Mouse (Mus musculus) intestine, embryonic 16.5 days (tissue): ENCODE results near the gene Adgrg7. TPM values are rescaled to one million over a fixed set of nuclear protein-coding genes. Genes with fewer than 3 reads are reported as not detected.

Experiments used
- ATAC-seq: fragments of 200-750 bp; cut with Nextera tagmentation; 2 replicates; pipeline ENCODE4 v1.8.0; 2017; ENCODE audit warnings: moderate TSS enrichment, moderate library complexity
- H3K27ac ChIP-seq: fragments of 300-500 bp; sonication (generic); 2 replicates; pipeline ENCODE4 v1.5.1; 2014; ENCODE audit warnings: mild to moderate bottlenecking, low read length
- H3K27me3 ChIP-seq: fragments of 300-500 bp; sonication (generic); replicated peaks from 2 replicates; pipeline ENCODE4 v1.6.1; 2014; ENCODE audit warnings: low read length, control low read depth, mixed read lengths; ENCODE audit not compliant: control insufficient read depth, insufficient read depth
- H3K36me3 ChIP-seq: fragments of 300-500 bp; sonication (generic); 2 replicates; pipeline ENCODE4 v1.6.1; 2014; ENCODE audit warnings: low read length, control low read depth; ENCODE audit not compliant: control insufficient read depth, insufficient read depth
- H3K4me1 ChIP-seq: fragments of 300-500 bp; sonication (generic); 2 replicates; pipeline ENCODE4 v1.6.1; 2014; ENCODE audit warnings: low read length, control low read depth, mixed read lengths; ENCODE audit not compliant: control insufficient read depth, insufficient read depth
- H3K4me2 ChIP-seq: fragments of 300-500 bp; sonication (generic); 2 replicates; pipeline ENCODE4 v1.6.1; 2014; ENCODE audit warnings: low read depth, low read length, control low read depth
- H3K4me3 ChIP-seq: fragments of 300-500 bp; sonication (generic); 2 replicates; pipeline ENCODE4 v1.5.1; 2014; ENCODE audit warnings: mild to moderate bottlenecking, low read length
- H3K9ac ChIP-seq: fragments of 300-500 bp; sonication (generic); 2 replicates; pipeline ENCODE4 v1.6.1; 2014; ENCODE audit warnings: low read depth, low read length
- H3K9me3 ChIP-seq: fragments of 300-500 bp; sonication (generic); 2 replicates; pipeline ENCODE4 v1.6.1; 2016; ENCODE audit warnings: low read length, control low read depth; ENCODE audit not compliant: control insufficient read depth
- WGBS: fragments of 180-500 bp; shearing (Covaris S2); extraction: QIAGEN DNeasy Blood & Tissue Kit; methylation state at CpG from one replicate; pipeline ENCODE4 v1.1.7; 2014; 5-methylcytosine and 5-hydroxymethylcytosine counted together
- polyA plus RNA-seq: library from polyadenylated mRNA; unstranded; fragments of >200 nt; fragmentation: Nextera tagmentation; extraction: Ambion mirVana; gene quantifications from 2 replicates; pipeline ENCODE4 v1.2.1, GENCODE M21; 2015

Gene Adgrg7
- polyA plus RNA-seq, 1 experiment from 2014 or later = 9.2 TPM

DNA sequence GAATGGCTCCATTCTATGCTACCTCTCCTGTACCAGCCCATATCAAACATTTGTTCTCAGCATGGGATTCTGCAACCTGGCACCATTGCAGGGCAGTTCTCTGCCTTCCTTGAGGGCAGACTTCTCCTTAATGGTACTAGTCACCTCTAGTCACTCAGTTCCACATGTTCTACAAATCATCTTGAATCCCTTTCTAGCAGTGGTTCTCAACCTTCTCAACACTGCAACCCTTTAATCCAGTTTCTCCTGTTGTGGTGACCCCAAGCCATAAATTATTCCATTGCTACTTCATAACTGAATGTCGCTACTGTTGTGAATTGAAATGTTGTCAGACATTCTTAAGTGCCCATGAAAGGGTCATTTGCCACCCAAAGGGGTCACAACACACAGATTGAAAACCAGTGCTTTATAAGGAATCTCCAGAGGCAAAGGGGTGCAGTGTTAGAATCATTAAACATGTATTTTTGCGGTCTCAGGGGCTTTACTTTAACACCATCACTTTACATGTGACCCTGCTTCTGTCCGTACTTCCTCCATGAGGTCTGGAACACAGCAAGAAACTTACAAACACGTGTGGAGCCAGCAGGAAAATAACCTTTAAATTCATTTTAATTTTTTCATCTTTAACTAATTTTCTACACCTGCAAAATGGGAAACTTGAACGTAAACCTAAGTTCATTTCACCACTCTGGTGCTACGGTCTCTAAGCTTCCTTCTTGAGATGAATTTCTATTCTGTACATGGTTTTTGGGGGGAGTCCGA lies 1.1 kb downstream of the Adgrg7 start:
- Histone ChIP-seq H3K4me1 (0 out of 2 replicates have a peak, but pooled peaks cover 2% of the 10 kb centered on the region), H3K36me3 (no peaks in the 10 kb centered on the region), H3K9me3 (no peaks in the 10 kb centered on the region), H3K27ac (peak overlapping the region; percentile 4), H3K9ac (0 out of 2 replicates have a peak overlapping the region, but pooled peaks have one; percentile 21), H3K27me3 (no peaks in the 10 kb centered on the region), H3K4me2 (peak overlapping the region; percentile 26; the same call in 1 of the 2 replicates), H3K4me3 (peak overlapping the region; percentile 22; the same call in 1 of the 2 replicates)
- WGBS = 85% methylated on average over 7 of the region's 7 CpGs
- peak; percentile 26; the same call in 1 of the 2 replicates for ATAC-seq

DNA sequence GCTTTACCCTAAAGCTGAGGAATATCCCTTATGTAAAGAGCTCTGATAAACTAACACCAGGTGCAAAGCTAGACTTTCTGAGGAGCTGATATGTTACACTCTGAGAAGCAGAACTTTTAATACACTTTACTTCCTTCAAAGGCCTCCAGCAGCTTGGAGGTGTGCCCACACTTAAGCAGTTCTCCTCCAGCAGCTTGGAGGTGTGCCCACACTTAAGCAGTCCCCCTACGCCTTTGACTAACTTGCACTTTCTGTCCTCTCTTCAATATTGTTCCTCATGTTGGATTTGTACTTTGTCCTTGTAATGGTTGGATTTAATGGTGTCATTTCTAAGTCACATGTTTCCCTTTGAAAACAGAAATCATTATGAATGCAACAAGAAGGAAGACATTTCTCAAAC lies 1.9 kb downstream of the Adgrg7 start:
- peak; percentile 89 for ATAC-seq
- H3K4me3 ChIP-seq = no peak overlapping the region
- H3K36me3 ChIP-seq = no peaks in the 10 kb centered on the region
- H3K9ac ChIP-seq = no peak overlapping the region
- 0 out of 2 replicates have a peak, but pooled peaks cover 2% of the 10 kb centered on the region for H3K4me1 ChIP-seq
- H3K27ac ChIP-seq = no peak overlapping the region
- H3K9me3 ChIP-seq = no peaks in the 10 kb centered on the region
- H3K4me2 ChIP-seq = no peak overlapping the region
- WGBS = 64% methylated on average over 1 of the region's 1 CpGs
- H3K27me3 ChIP-seq = no peaks in the 10 kb centered on the region

DNA sequence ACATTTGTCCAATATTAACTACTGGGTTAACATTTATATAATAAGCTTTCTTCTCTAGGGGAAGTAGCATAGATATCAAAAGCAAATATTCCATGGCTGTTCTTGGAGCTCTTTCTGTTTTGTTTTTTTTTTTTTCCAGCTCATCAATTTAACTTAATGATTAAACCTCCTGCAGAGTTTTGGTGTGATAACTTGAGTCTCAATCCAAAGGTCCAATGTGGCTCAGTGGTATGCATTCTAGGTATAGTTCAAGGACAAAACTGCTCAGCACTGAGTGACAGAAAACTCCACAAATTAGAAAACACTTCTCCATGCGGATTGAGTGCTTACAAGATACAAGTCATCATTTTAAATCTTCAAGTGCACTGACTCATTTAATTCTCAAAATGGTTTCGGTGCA lies 9.7 kb downstream of the Adgrg7 start:
- H3K27ac ChIP-seq = no peak overlapping the region
- H3K4me3 ChIP-seq = no peak overlapping the region
- no peaks in the 10 kb centered on the region for H3K4me1 ChIP-seq
- no peaks in the 10 kb centered on the region for H3K27me3 ChIP-seq
- ATAC-seq = peak; percentile 65; the same call in 1 of the 2 replicates
- no peaks in the 10 kb centered on the region for H3K9me3 ChIP-seq
- no peaks in the 10 kb centered on the region for H3K36me3 ChIP-seq
- H3K9ac ChIP-seq = no peak overlapping the region
- no peak overlapping the region for H3K4me2 ChIP-seq
- 80% methylated on average over 2 of the region's 2 CpGs for WGBS

DNA sequence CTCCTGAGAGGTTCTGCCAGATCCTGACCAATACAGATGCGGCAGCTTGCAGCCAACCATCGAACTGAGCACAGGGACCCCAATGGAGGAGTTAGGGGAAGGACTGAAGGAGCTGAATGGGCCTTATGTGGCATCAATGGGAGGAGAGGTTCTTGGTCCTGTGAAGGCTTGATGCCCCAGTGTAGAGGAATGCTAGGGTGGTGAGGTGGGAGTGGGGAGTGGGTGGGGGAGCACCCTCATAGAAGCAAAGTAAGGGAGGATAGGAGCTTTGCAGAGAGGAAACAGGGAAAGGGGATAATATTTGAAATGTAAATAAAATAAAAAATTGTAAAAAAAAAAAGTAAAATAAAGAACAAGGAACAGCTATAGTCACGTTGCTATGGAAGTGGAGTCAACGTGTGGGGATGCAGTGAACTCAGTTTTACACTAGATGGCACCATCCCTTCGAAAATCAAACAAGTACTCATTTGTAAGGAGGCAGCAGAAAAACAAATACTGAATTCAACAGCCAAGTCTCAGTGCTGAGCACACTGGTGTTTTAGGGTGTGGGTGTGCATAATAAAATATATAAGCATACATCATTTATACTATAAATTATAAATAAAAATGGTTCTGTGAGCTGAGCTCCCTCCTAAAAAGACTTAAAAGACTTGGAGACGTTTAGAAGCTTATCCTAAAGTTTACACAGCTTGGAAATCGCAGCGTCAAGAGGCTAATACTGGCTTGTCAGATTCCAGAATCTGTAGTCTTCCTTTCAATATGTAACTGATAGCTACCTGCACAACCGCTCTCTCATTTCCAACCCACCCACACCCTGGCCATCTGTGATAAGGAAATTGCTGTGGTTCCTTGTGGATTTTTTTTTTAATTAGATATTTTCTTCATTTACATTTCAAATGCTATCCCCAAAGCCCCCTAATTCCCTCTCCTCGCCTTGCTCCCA lies 24.2 kb downstream of the Adgrg7 start:
- WGBS = 45% methylated on average over 10 of the region's 10 CpGs
- H3K4me2 ChIP-seq = no peak overlapping the region
- H3K4me3 ChIP-seq = no peak overlapping the region
- no peak overlapping the region for H3K27ac ChIP-seq
- no peaks in the 10 kb centered on the region for H3K27me3 ChIP-seq
- no peak overlapping the region for H3K9ac ChIP-seq
- H3K9me3 ChIP-seq = no peaks in the 10 kb centered on the region
- no peaks in the 10 kb centered on the region for H3K36me3 ChIP-seq
- peak; percentile 69 for ATAC-seq
- no peaks in the 10 kb centered on the region for H3K4me1 ChIP-seq

DNA sequence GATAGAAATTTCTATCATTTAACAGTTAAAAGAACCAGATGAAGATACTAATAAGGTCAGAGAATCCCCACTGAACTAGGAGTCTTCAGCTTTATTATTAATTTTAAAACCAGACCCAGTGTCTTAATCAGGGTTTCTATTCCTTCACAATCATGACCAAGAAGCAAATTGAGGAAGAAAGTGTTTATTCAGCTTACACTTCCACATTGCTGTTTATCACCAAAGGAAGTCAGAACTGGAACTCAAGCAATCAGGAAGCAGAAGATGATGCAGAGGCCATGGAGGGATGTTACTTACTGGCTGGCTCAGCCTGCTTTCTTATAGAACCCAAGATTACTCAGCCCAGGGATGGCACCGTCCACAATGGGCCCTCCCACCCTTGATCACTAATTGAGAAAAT lies 66.6 kb downstream of the Adgrg7 start:
- H3K9me3 ChIP-seq = no peaks in the 10 kb centered on the region
- no peak for ATAC-seq
- H3K4me3 ChIP-seq = no peak overlapping the region
- 44% methylated on average over 1 of the region's 1 CpGs for WGBS
- no peak overlapping the region for H3K4me2 ChIP-seq
- H3K36me3 ChIP-seq = no peaks in the 10 kb centered on the region
- no peaks in the 10 kb centered on the region for H3K4me1 ChIP-seq
- no peak overlapping the region for H3K9ac ChIP-seq
- H3K27ac ChIP-seq = no peak overlapping the region
- H3K27me3 ChIP-seq = no peaks in the 10 kb centered on the region

DNA sequence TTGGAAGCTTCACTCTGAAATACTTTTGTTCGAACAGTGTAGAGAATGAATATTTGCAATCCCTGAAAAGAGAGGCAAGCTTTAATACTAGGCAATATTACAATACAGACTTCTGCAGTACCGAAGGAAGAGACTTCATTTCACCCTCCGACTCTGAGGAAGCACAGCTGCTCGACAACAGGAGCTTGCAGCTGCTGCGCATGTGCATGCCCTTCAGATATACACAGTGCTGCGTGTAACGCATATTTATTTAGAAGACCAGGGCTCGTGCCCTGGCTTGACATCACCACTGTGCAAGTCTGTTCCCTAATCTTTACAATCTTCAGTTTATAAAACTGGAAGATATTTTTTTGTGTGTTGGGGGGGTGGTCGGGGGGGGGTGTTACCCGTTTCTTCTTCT lies 70.7 kb downstream of the Adgrg7 start:
- H3K4me3 ChIP-seq = no peak overlapping the region
- H3K27ac ChIP-seq = no peak overlapping the region
- ATAC-seq = peak; percentile 22; the same call in 1 of the 2 replicates
- no peaks in the 10 kb centered on the region for H3K36me3 ChIP-seq
- WGBS = 58% methylated on average over 10 of the region's 10 CpGs
- H3K9me3 ChIP-seq = no peaks in the 10 kb centered on the region
- no peak overlapping the region for H3K4me2 ChIP-seq
- H3K9ac ChIP-seq = no peak overlapping the region
- H3K27me3 ChIP-seq = no peaks in the 10 kb centered on the region
- H3K4me1 ChIP-seq = no peaks in the 10 kb centered on the region

DNA sequence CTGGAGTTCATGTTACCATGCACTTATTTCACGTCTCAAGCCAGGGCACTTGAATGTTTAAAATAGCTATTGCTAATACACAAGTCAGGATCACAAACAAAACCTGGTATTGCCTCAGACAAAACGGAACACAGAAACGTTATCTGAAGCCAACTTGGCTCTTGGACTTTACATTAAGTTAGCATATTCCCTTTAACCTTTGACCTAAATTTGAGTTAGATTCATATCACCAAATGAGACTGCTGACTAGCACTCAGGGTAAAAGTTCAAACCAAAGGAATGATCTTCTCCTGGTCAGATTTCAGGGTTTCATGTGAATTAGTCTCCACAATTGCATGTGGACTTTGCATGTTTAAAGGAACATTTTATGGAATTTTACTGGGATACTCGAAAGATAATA lies 73.3 kb downstream of the Adgrg7 start:
- Histone ChIP-seq H3K4me1 (peaks cover 4% of the 10 kb centered on the region), H3K36me3 (no peaks in the 10 kb centered on the region), H3K9ac (no peak overlapping the region), H3K27me3 (no peaks in the 10 kb centered on the region), H3K4me2 (no peak overlapping the region), H3K27ac (peak overlapping the region; percentile 20; the same call in 1 of the 2 replicates), H3K4me3 (no peak overlapping the region), H3K9me3 (no peaks in the 10 kb centered on the region)
- WGBS = 34% methylated on average over 4 of the region's 4 CpGs
- ATAC-seq = no peak

DNA sequence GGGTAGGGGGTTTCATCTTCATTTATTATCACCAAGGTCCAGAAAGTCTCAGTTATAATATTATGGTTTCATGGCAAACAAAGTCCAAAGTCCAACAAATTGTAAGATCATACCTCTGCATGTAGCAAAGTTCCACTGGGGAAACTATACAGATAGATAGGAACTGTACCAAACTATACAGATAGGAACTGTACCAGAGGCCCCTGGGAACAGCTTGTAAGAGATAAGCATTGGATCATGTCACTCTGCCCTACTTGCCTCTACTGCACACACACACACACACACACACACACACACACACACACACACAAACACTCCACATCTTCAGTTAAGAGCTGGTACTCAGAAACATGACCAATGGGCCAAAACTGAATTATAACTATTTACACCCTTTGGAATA lies 76.6 kb downstream of the Adgrg7 start:
- no peak overlapping the region for H3K4me2 ChIP-seq
- no peak overlapping the region for H3K4me3 ChIP-seq
- H3K27me3 ChIP-seq = no peaks in the 10 kb centered on the region
- no peaks in the 10 kb centered on the region for H3K36me3 ChIP-seq
- H3K4me1 ChIP-seq = peaks cover 13% of the 10 kb centered on the region
- H3K27ac ChIP-seq = peak overlapping the region; percentile 35; the same call in 1 of the 2 replicates
- no peaks in the 10 kb centered on the region for H3K9me3 ChIP-seq
- peak; percentile 64 for ATAC-seq
- H3K9ac ChIP-seq = no peak overlapping the region
